Mouse (Mus musculus) liver, embryonic 16.5 days (tissue): Measurements from ENCODE around the gene Nol4l. TPM values are rescaled to one million over a fixed set of nuclear protein-coding genes. Genes with fewer than 3 reads are reported as not detected.

Experiments
- ATAC-seq: fragments of 200-750 bp; cut with Nextera tagmentation; 2 replicates; pipeline ENCODE4 v1.8.0; 2017; ENCODE audit warnings: low read depth, mild to moderate bottlenecking, moderate number of reproducible peaks, moderate library complexity
- H3K27ac ChIP-seq: fragments of 300-500 bp; sonication (generic); 2 replicates; pipeline ENCODE4 v1.5.1; 2014; ENCODE audit warnings: mild to moderate bottlenecking, low read length
- H3K27me3 ChIP-seq: fragments of 300-500 bp; sonication (generic); 2 replicates; pipeline ENCODE4 v1.6.1; 2014; ENCODE audit warnings: low read depth, low read length, mixed read lengths; ENCODE audit not compliant: control insufficient read depth, insufficient read depth
- H3K36me3 ChIP-seq: fragments of 300-500 bp; sonication (generic); 2 replicates; pipeline ENCODE4 v1.6.1; 2014; ENCODE audit warnings: mild to moderate bottlenecking; ENCODE audit not compliant: control insufficient read depth, insufficient read depth
- H3K4me1 ChIP-seq: fragments of 300-500 bp; sonication (generic); 2 replicates; pipeline ENCODE4 v1.6.1; 2014; ENCODE audit warnings: low read depth, low read length, mixed read lengths; ENCODE audit not compliant: control insufficient read depth
- H3K4me2 ChIP-seq: fragments of 300-500 bp; sonication (generic); 2 replicates; pipeline ENCODE4 v1.6.1; 2014; ENCODE audit warnings: low read depth, low read length, mixed read lengths
- H3K4me3 ChIP-seq: fragments of 300-500 bp; sonication (generic); 2 replicates; pipeline ENCODE4 v1.5.1; 2014; ENCODE audit warnings: low read depth, mild to moderate bottlenecking, low read length
- H3K9ac ChIP-seq: fragments of 300-500 bp; sonication (generic); 2 replicates; pipeline ENCODE4 v1.6.1; 2014; ENCODE audit warnings: low read depth, low read length
- H3K9me3 ChIP-seq: fragments of 300-500 bp; sonication (generic); replicated peaks from 2 replicates; pipeline ENCODE4 v1.6.1; 2016; ENCODE audit warnings: low read length; ENCODE audit not compliant: control insufficient read depth
- WGBS: fragments of 180-500 bp; shearing (Covaris S2); extraction: QIAGEN DNeasy Blood & Tissue Kit; methylation state at CpG from one replicate; pipeline ENCODE4 v1.1.7; 2014; ENCODE audit not compliant: insufficient replicate concordance; 5-methylcytosine and 5-hydroxymethylcytosine counted together
- polyA plus RNA-seq: library from polyadenylated mRNA; unstranded; fragments of >200 nt; fragmentation: Nextera tagmentation; extraction: Ambion mirVana; gene quantifications from 2 replicates; pipeline ENCODE4 v1.2.1, GENCODE M21; 2015

The Nol4l gene
- polyA plus RNA-seq, 1 experiment from 2014 or later = 4.3 TPM

GRCm38 (mm10) chr2:153547633-153548032 lies 17.9 kb upstream of the Nol4l start:
- H3K4me1 ChIP-seq = peaks cover 70% of the 10 kb centered on the region
- no peaks in the 10 kb centered on the region for H3K9me3 ChIP-seq
- WGBS = 45% methylated on average over 3 of the region's 3 CpGs
- no peak overlapping the region for H3K4me3 ChIP-seq
- H3K36me3 ChIP-seq = no peaks in the 10 kb centered on the region
- peak overlapping the region; percentile 15; the same call in 1 of the 2 replicates for H3K27ac ChIP-seq
- H3K27me3 ChIP-seq = no peaks in the 10 kb centered on the region
- H3K9ac ChIP-seq = no peak overlapping the region
- peak overlapping the region; percentile 7; the same call in 1 of the 2 replicates for H3K4me2 ChIP-seq
- no peak for ATAC-seq

GRCm38 (mm10) chr2:153546972-153547371 lies 17.2 kb upstream of the Nol4l start:
- Histone ChIP-seq H3K4me1 (peaks cover 72% of the 10 kb centered on the region), H3K9ac (no peak overlapping the region), H3K9me3 (no peaks in the 10 kb centered on the region), H3K27ac (peak overlapping the region; percentile 15; the same call in 1 of the 2 replicates), H3K4me2 (peak overlapping the region; percentile 15), H3K36me3 (no peaks in the 10 kb centered on the region), H3K27me3 (no peaks in the 10 kb centered on the region), H3K4me3 (no peak overlapping the region)
- 30% methylated on average over 4 of the region's 4 CpGs for WGBS
- 0 out of 2 replicates have a peak, but pooled peaks have one; percentile 27 for ATAC-seq

DNA sequence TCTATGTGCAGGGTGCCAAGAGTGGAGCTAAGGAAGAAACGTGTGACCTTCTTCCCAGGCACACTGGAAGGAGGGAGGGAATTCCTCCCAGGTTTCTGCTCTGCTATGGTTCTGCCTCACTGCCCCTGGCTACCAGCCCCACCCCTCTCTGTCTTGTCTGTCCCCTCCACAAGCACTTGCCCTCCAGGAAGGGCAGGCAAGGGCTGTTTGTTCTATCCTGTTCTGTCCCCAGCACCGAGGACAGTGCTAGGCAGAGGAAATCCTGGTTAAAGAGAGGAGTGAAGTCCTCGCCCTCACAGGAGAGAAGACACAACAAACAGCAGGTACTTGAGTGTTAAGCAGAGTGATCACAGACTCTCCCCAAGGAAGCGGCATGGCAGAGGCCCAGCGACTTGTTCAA lies 16.7 kb upstream of the Nol4l start:
- Histone ChIP-seq H3K4me3 (no peak overlapping the region), H3K36me3 (no peaks in the 10 kb centered on the region), H3K9ac (no peak overlapping the region), H3K4me1 (peaks cover 72% of the 10 kb centered on the region), H3K9me3 (no peaks in the 10 kb centered on the region), H3K27me3 (no peaks in the 10 kb centered on the region), H3K27ac (no peak overlapping the region), H3K4me2 (peak overlapping the region; percentile 15)
- WGBS = 37% methylated on average over 5 of the region's 5 CpGs
- ATAC-seq = no peak

DNA sequence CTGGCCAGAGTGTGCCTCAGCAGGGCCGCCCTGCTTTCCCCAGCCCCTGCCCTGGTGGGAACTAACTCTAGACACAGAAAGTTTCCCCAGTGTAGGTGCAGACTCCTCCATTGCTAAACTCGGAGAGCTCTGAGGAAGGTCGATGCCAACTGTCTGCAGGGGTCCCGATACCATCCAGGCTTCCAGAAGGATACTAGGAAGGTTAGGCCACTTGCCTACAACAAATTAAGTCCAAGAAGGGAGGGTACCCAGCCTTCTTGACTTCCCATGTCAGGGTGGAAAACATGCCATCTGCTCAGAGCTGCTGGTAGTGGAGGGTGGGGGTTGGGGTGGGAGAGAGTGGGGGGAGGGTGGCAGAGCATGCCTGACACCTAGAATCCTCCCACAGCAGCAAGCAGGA lies 15.0 kb upstream of the Nol4l start:
- H3K9ac ChIP-seq = 0 out of 2 replicates have a peak overlapping the region, but pooled peaks have one; percentile 12
- peak overlapping the region; percentile 67 for H3K27ac ChIP-seq
- no peaks in the 10 kb centered on the region for H3K27me3 ChIP-seq
- peaks cover 71% of the 10 kb centered on the region for H3K4me1 ChIP-seq
- H3K9me3 ChIP-seq = no peaks in the 10 kb centered on the region
- no peaks in the 10 kb centered on the region for H3K36me3 ChIP-seq
- peak overlapping the region; percentile 13; the same call in 1 of the 2 replicates for H3K4me2 ChIP-seq
- H3K4me3 ChIP-seq = no peak overlapping the region
- ATAC-seq = no peak
- 43% methylated on average over 4 of the region's 4 CpGs for WGBS

GRCm38 (mm10) chr2:153543911-153544730 lies 14.3 kb upstream of the Nol4l start:
- Histone ChIP-seq H3K27me3 (no peaks in the 10 kb centered on the region), H3K27ac (peak overlapping the region; percentile 67), H3K9ac (no peak overlapping the region), H3K4me1 (peaks cover 65% of the 10 kb centered on the region), H3K9me3 (no peaks in the 10 kb centered on the region), H3K4me2 (peak overlapping the region; percentile 13; the same call in 1 of the 2 replicates), H3K36me3 (no peaks in the 10 kb centered on the region), H3K4me3 (no peak overlapping the region)
- 17% methylated on average over 8 of the region's 8 CpGs for WGBS
- peak; percentile 61 for ATAC-seq

GRCm38 (mm10) chr2:153542936-153543668 lies 13.3 kb upstream of the Nol4l start:
- H3K4me3 ChIP-seq = no peak overlapping the region
- H3K9ac ChIP-seq = 0 out of 2 replicates have a peak overlapping the region, but pooled peaks have one; percentile 8
- no peaks in the 10 kb centered on the region for H3K9me3 ChIP-seq

GRCm38 (mm10) chr2:153538898-153539297 lies 9.1 kb upstream of the Nol4l start:
- Histone ChIP-seq H3K9me3 (no peaks in the 10 kb centered on the region), H3K4me3 (no peak overlapping the region), H3K27ac (no peak overlapping the region), H3K36me3 (no peaks in the 10 kb centered on the region), H3K4me1 (peaks cover 15% of the 10 kb centered on the region), H3K4me2 (no peak overlapping the region), H3K9ac (no peak overlapping the region), H3K27me3 (no peaks in the 10 kb centered on the region)
- ATAC-seq = no peak
- 71% methylated on average over 3 of the region's 3 CpGs for WGBS

More at GRCm38 (mm10) chr2:153542936-153543668, 13.3 kb upstream of the Nol4l start:
- WGBS = 29% methylated on average over 8 of the region's 8 CpGs
- Histone ChIP-seq H3K4me1 (peaks cover 55% of the 10 kb centered on the region), H3K27ac (peak overlapping the region; percentile 67; the same call in 1 of the 2 replicates), H3K36me3 (no peaks in the 10 kb centered on the region), H3K27me3 (no peaks in the 10 kb centered on the region), H3K4me2 (peak overlapping the region; percentile 4; the same call in 1 of the 2 replicates)
- peak; percentile 65 for ATAC-seq

- ATAC-seq = no peak
Measured at GRCm38 (mm10) chr2:153533981-153534380, 4.2 kb upstream of the Nol4l start.

More at GRCm38 (mm10) chr2:153533981-153534380, 4.2 kb upstream of the Nol4l start:
- Histone ChIP-seq H3K36me3 (no peaks in the 10 kb centered on the region), H3K27me3 (peaks cover 16% of the 10 kb centered on the region), H3K9me3 (no peaks in the 10 kb centered on the region), H3K9ac (no peak overlapping the region), H3K4me1 (peaks cover 11% of the 10 kb centered on the region), H3K4me2 (no peak overlapping the region), H3K4me3 (no peak overlapping the region), H3K27ac (no peak overlapping the region)
- 73% methylated on average over 1 of the region's 1 CpGs for WGBS
